Mouse (Mus musculus): ENCODE results near the gene Casq1. TPM values are rescaled to one million over a fixed set of nuclear protein-coding genes. Genes with fewer than 3 reads are reported as not detected.
"Not testable (repeated sequence)": the region's sequence is repeated elsewhere in the genome, so short reads cannot be mapped to it uniquely, and the experiment has no call there.

Gene Casq1
- 3.2 and 3.3 TPM in 2 replicates for polyA plus RNA-seq (2012; rRNA removed)

GRCm38 (mm10) chr1:172219451-172220406 lies at the start of gene Casq1:
Casq1 (minus strand) TSS chr1:172219868.
- no peak for DNase-seq (ENCODE audit: low spot score)

GRCm38 (mm10) chr1:172261477-172262078 lies 41.9 kb upstream of the Casq1 start, which contains the start of gene Igsf8:
Igsf8 (plus strand) TSS chr1:172261641.
- DNase-seq (ENCODE audit: low spot score) = no peak

GRCm38 (mm10) chr1:172258314-172258713 lies 38.6 kb upstream of the Casq1 start, which contains the start of gene Atp1a4:
Atp1a4 (minus strand) TSS chr1:172258414.
- DNase-seq (ENCODE audit: low spot score) = no peak

- DNase-seq (ENCODE audit: low spot score) = no peak
Measured at GRCm38 (mm10) chr1:172247679-172248078, 28.0 kb upstream of the Casq1 start.

- DNase-seq (ENCODE audit: low spot score) = no peak
Measured at GRCm38 (mm10) chr1:172247216-172247615, 27.5 kb upstream of the Casq1 start.

- DNase-seq (ENCODE audit: low spot score) = not testable (repeated sequence)
Measured at GRCm38 (mm10) chr1:172244645-172245044, 25.0 kb upstream of the Casq1 start.

GRCm38 (mm10) chr1:172243547-172244205 lies 24.0 kb upstream of the Casq1 start:
- DNase-seq (ENCODE audit: low spot score) = no peak

- DNase-seq (ENCODE audit: low spot score) = no peak
Measured at GRCm38 (mm10) chr1:172242401-172242800, 22.7 kb upstream of the Casq1 start.

- no peak for DNase-seq (ENCODE audit: low spot score)
Measured at GRCm38 (mm10) chr1:172240945-172241708, 21.5 kb upstream of the Casq1 start.

GRCm38 (mm10) chr1:172229215-172229614 lies 9.5 kb upstream of the Casq1 start:
- DNase-seq (ENCODE audit: low spot score) = no peak

GRCm38 (mm10) chr1:172228209-172228608 lies 8.5 kb upstream of the Casq1 start:
- no peak for DNase-seq (ENCODE audit: low spot score)

GRCm38 (mm10) chr1:172221297-172222063 lies 1.8 kb upstream of the Casq1 start:
- no peak for DNase-seq (ENCODE audit: low spot score)

- no peak for DNase-seq (ENCODE audit: low spot score)
Measured at GRCm38 (mm10) chr1:172220414-172220813, 746 bp upstream of the Casq1 start.

GRCm38 (mm10) chr1:172218164-172218910 lies 1.3 kb downstream of the Casq1 start:
- DNase-seq (ENCODE audit: low spot score) = no peak

- peak; percentile 93 for DNase-seq (ENCODE audit: low spot score)
Measured at GRCm38 (mm10) chr1:172217148-172217547, 2.5 kb downstream of the Casq1 start.

- DNase-seq (ENCODE audit: low spot score) = no peak
Measured at GRCm38 (mm10) chr1:172214748-172215147, 4.9 kb downstream of the Casq1 start.

GRCm38 (mm10) chr1:172213771-172214170 lies 5.9 kb downstream of the Casq1 start:
- no peak for DNase-seq (ENCODE audit: low spot score)

GRCm38 (mm10) chr1:172212776-172213175 lies 6.9 kb downstream of the Casq1 start:
- DNase-seq (ENCODE audit: low spot score) = no peak

GRCm38 (mm10) chr1:172207111-172207584 lies 12.5 kb downstream of the Casq1 start:
- no peak for DNase-seq (ENCODE audit: low spot score)

Measured in urinary bladder, adult 2 months (tissue).